Mouse (Mus musculus): ENCODE results near the gene Trak1. TPM values are rescaled to one million over a fixed set of nuclear protein-coding genes. Genes with fewer than 3 reads are reported as not detected.

Gene Trak1
- polyA plus RNA-seq, 1 experiment from 2014 or later = 26.4 TPM

DNA sequence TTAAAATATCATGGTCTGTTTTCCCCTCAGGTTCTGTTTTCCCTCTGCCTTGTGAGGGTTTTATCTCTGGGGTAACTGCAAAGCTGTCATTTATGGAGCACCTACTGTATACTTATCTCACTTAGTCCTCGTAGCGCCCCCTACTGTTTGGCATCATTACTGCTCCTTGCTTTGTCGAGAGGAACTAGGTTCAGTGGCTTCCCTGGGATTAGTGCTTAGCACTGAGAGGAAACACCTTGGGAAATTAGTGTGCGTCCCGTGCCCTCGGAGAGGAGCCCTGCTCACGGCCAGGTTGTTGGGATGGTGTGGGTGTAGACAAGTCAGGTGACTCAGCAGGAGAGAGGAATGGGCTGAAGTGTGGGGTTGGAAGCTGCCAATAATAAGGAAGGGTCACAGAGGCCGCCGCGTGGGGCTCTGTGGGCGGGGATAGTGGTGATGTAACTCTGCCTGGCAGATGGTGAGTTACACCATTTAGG is 54.9 kb downstream of the Trak1 start:
- Histone ChIP-seq H3K9me3 (ENCODE audit: control insufficient read depth, low read length) (no peaks in the 10 kb centered on the region), H3K4me2 (ENCODE audit: low read depth) (no peak overlapping the region), H3K4me1 (ENCODE audit: control insufficient read depth, insufficient read depth, low read length) (peaks cover 41% of the 10 kb centered on the region), H3K36me3 (ENCODE audit: control insufficient read depth, insufficient read depth, low read length) (no peaks in the 10 kb centered on the region), H3K27me3 (ENCODE audit: control insufficient read depth, insufficient read depth, low read length) (no peaks in the 10 kb centered on the region), H3K9ac (ENCODE audit: low read length) (no peak overlapping the region), H3K27ac (ENCODE audit: low read depth, low read length) (no peak overlapping the region), H3K4me3 (ENCODE audit: low read depth, low read length) (no peak overlapping the region)
- 18% methylated on average over 11 of the region's 11 CpGs for WGBS
- ATAC-seq (ENCODE audit: insufficient read depth, low FRiP score, low TSS enrichment) (peak; percentile 37; the same call in 1 of the 2 replicates), DNase-seq (ENCODE audit: low spot score) (peak; percentile 63)

DNA sequence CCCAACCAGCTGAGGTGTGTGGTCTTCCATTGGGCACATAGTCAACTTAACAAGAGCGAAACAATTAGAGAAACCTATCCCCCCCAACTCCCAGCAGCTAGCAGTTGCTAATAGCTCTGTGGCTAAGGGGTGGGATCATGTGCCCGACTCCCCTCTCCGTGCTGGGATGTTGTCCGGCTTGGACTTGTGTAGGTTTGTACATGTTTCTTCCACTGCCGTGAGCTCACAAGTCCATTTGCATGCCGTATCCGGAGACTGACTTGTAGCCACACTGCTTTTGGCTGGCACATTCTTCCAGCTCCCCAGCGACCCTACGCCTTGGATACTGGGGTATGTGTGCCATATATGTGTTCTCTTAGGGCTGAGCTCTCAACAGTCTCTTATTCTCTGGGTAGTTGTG is 55.4 kb downstream of the Trak1 start:
- 86% methylated on average over 9 of the region's 9 CpGs for WGBS
- no peak overlapping the region for H3K4me2 ChIP-seq (ENCODE audit: low read depth)
- no peaks in the 10 kb centered on the region for H3K27me3 ChIP-seq (ENCODE audit: control insufficient read depth, insufficient read depth, low read length)
- no peak for ATAC-seq (ENCODE audit: insufficient read depth, low FRiP score, low TSS enrichment)
- H3K9ac ChIP-seq (ENCODE audit: low read length) = peak overlapping the region; percentile 6; the same call in 1 of the 2 replicates
- no peak for DNase-seq (ENCODE audit: low spot score)
- no peaks in the 10 kb centered on the region for H3K9me3 ChIP-seq (ENCODE audit: control insufficient read depth, low read length)
- no peak overlapping the region for H3K4me3 ChIP-seq (ENCODE audit: low read depth, low read length)
- peaks cover 35% of the 10 kb centered on the region for H3K4me1 ChIP-seq (ENCODE audit: control insufficient read depth, insufficient read depth, low read length)
- no peaks in the 10 kb centered on the region for H3K36me3 ChIP-seq (ENCODE audit: control insufficient read depth, insufficient read depth, low read length)
- H3K27ac ChIP-seq (ENCODE audit: low read depth, low read length) = no peak overlapping the region

DNA sequence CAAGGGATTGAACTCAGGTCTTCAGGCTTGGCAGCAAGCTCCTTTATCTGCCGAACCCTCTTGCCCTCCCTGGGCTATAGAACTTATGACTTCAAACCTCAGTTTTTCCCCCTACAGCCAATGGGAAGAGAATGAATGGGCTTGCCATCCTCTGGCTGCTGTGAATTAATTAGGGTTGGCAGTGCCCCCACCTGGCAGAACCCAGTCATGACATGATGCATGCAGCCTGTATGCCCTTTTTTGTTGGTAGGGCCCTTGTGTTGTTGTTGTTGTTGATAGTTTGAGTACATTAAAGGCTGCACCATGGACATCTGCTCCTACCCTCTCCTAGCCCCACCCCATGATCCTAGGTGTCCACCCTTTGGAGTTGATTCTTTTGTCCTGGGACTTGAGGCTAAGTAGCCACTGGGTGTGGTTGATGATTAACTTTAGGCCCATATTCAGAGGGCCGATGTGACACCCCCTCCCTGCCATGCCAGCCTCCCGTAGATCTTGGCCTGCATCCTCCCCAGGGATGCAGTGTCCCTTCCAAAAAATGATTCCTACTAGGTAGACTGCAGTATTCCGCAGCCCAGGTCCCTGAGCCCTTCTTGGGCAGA is 57.6 kb downstream of the Trak1 start:
- no peak overlapping the region for H3K9ac ChIP-seq (ENCODE audit: low read length)
- H3K4me1 ChIP-seq (ENCODE audit: control insufficient read depth, insufficient read depth, low read length) = peaks cover 26% of the 10 kb centered on the region
- H3K27ac ChIP-seq (ENCODE audit: low read depth, low read length) = no peak overlapping the region
- H3K36me3 ChIP-seq (ENCODE audit: control insufficient read depth, insufficient read depth, low read length) = no peaks in the 10 kb centered on the region
- no peaks in the 10 kb centered on the region for H3K27me3 ChIP-seq (ENCODE audit: control insufficient read depth, insufficient read depth, low read length)
- H3K4me2 ChIP-seq (ENCODE audit: low read depth) = no peak overlapping the region
- no peak overlapping the region for H3K4me3 ChIP-seq (ENCODE audit: low read depth, low read length)
- ATAC-seq (ENCODE audit: insufficient read depth, low FRiP score, low TSS enrichment) (no peak), DNase-seq (ENCODE audit: low spot score) (no peak)
- WGBS = 50% methylated on average over 4 of the region's 4 CpGs
- no peaks in the 10 kb centered on the region for H3K9me3 ChIP-seq (ENCODE audit: control insufficient read depth, low read length)

DNA sequence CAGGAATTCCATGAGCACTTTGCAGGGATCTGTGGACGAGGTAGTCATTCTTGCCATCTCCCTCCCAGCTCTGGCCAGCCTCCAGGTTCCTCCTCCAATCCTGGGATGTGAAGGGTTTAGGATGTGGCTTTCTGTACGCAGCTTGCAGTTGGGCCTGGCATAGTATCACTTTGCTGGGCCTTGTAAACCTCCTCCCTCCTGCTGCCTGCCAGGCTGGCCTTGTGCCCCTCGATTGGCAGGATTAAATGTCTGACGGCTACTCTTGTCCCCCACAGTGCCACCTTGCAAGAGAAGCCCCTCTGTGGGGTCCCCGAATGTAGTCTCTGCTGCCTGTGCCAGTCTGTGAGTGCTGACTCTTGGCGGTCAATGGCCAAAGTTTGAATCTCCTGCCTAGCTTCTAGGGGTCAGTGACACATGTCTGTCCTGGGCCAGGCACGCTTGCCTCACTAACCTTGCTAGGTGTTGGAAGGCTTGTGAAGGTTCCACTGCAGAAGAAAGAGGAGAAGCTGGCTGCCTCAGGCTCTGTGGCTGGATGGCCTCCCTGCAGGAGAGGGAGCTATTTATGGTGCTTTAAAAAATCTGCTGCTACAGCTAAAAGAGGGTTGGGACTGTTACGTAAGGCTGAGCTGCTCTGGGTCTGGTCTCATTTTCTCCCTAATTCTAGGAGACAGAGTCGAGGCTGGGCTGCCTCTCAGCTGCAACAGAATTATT is 58.3 kb downstream of the Trak1 start:
- Histone ChIP-seq H3K4me2 (ENCODE audit: low read depth) (no peak overlapping the region), H3K27me3 (ENCODE audit: control insufficient read depth, insufficient read depth, low read length) (no peaks in the 10 kb centered on the region), H3K4me1 (ENCODE audit: control insufficient read depth, insufficient read depth, low read length) (peaks cover 31% of the 10 kb centered on the region), H3K9me3 (ENCODE audit: control insufficient read depth, low read length) (no peaks in the 10 kb centered on the region), H3K4me3 (ENCODE audit: low read depth, low read length) (no peak overlapping the region), H3K36me3 (ENCODE audit: control insufficient read depth, insufficient read depth, low read length) (no peaks in the 10 kb centered on the region), H3K9ac (ENCODE audit: low read length) (no peak overlapping the region), H3K27ac (ENCODE audit: low read depth, low read length) (no peak overlapping the region)
- no peak for ATAC-seq (ENCODE audit: insufficient read depth, low FRiP score, low TSS enrichment)
- WGBS = 61% methylated on average over 9 of the region's 9 CpGs
- DNase-seq (ENCODE audit: low spot score) = no peak

DNA sequence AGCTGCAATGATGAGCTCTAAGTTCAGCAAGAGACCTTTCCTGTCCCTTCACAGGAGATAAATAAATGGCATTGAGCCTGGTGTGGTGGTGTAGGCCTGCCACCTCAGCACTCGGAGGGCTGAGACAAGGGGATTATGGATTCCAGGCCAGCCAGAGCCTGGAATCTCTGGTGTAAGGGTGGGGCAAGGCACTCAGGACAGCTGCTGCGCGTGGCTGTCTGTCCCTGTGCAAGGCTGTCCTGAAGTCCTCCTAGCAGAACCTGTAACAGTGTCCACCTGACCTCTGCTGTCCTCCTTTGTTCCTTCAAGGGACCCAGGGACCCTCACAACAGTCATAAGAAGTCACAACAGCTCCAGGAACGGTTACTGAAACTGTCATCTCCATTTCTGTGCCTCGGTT is 59.8 kb downstream of the Trak1 start:
- DNase-seq (ENCODE audit: low spot score) = no peak
- ATAC-seq (ENCODE audit: insufficient read depth, low FRiP score, low TSS enrichment) = no peak
- no peaks in the 10 kb centered on the region for H3K9me3 ChIP-seq (ENCODE audit: control insufficient read depth, low read length)

DNA sequence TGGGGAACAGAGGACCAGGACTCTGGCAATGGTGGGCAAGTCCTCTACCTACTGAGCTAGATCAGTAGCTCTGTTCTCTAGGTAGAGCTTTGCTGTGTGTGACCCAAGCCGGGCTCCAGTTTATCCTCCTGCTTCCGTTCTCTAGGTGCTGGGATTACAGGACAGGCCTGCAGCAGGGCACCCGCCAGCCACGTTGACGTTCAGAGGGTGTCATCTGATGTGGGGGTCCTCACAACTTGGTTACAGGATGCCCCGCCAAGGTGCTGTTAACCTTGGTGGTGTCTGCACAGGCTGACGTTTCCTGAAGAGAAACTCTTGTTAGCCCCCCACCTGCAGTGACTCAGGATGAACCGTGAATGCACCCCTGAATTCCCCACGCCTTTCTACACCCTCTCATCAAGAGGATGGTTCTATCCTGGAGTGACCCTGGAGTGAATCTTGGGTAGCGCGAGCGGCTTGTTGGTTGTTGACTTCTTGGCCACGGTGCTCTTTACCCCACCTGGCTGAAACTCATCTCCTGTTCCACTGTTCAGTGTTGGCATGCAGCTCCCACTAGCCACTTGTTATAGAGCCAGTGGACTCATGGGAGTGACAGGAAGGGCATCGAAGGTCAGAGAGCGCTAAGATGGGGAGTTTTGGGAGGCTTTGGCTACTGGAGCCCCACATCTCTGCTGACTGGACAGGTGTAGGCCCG is 60.4 kb downstream of the Trak1 start:
- 87% methylated on average over 16 of the region's 16 CpGs for WGBS
- Histone ChIP-seq H3K4me2 (ENCODE audit: low read depth) (no peak overlapping the region), H3K36me3 (ENCODE audit: control insufficient read depth, insufficient read depth, low read length) (no peaks in the 10 kb centered on the region), H3K9ac (ENCODE audit: low read length) (no peak overlapping the region), H3K27ac (ENCODE audit: low read depth, low read length) (no peak overlapping the region), H3K27me3 (ENCODE audit: control insufficient read depth, insufficient read depth, low read length) (no peaks in the 10 kb centered on the region), H3K4me3 (ENCODE audit: low read depth, low read length) (no peak overlapping the region), H3K9me3 (ENCODE audit: control insufficient read depth, low read length) (no peaks in the 10 kb centered on the region), H3K4me1 (ENCODE audit: control insufficient read depth, insufficient read depth, low read length) (peaks cover 21% of the 10 kb centered on the region)
- DNase-seq (ENCODE audit: low spot score) (no peak), ATAC-seq (ENCODE audit: insufficient read depth, low FRiP score, low TSS enrichment) (no peak)

More for the DNA sequence above, 59.8 kb downstream of the Trak1 start:
- Histone ChIP-seq H3K9ac (ENCODE audit: low read length) (no peak overlapping the region), H3K27ac (ENCODE audit: low read depth, low read length) (no peak overlapping the region), H3K4me3 (ENCODE audit: low read depth, low read length) (no peak overlapping the region), H3K27me3 (ENCODE audit: control insufficient read depth, insufficient read depth, low read length) (no peaks in the 10 kb centered on the region), H3K4me2 (ENCODE audit: low read depth) (no peak overlapping the region), H3K36me3 (ENCODE audit: control insufficient read depth, insufficient read depth, low read length) (no peaks in the 10 kb centered on the region), H3K4me1 (ENCODE audit: control insufficient read depth, insufficient read depth, low read length) (peaks cover 26% of the 10 kb centered on the region)
- WGBS = 87% methylated on average over 5 of the region's 5 CpGs

DNA sequence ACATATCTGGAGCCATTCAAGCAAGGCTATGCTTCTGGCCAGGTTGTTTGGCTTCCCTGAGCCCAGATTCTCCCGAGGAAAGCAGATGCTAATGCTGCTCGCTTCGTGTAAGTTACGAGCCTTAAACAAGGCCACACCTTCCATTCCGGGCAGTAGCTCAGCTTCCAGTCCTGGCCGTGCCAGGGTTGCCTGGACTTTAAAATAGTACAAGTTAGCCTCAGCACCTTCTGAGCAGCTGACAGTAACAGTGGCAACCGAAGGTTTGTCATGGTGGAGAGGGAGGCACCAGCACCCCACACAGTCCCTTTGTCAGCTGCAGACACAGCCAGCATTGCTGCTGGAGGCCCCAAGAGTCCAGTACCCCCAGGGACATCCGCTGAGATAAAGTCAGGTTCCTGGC is 61.1 kb downstream of the Trak1 start:
- Histone ChIP-seq H3K27me3 (ENCODE audit: control insufficient read depth, insufficient read depth, low read length) (no peaks in the 10 kb centered on the region), H3K4me3 (ENCODE audit: low read depth, low read length) (no peak overlapping the region), H3K9ac (ENCODE audit: low read length) (peak overlapping the region; percentile 22; the same call in 1 of the 2 replicates), H3K4me1 (ENCODE audit: control insufficient read depth, insufficient read depth, low read length) (peaks cover 18% of the 10 kb centered on the region), H3K36me3 (ENCODE audit: control insufficient read depth, insufficient read depth, low read length) (no peaks in the 10 kb centered on the region), H3K4me2 (ENCODE audit: low read depth) (no peak overlapping the region), H3K27ac (ENCODE audit: low read depth, low read length) (no peak overlapping the region), H3K9me3 (ENCODE audit: control insufficient read depth, low read length) (no peaks in the 10 kb centered on the region)
- 53% methylated on average over 8 of the region's 8 CpGs for WGBS
- ATAC-seq (ENCODE audit: insufficient read depth, low FRiP score, low TSS enrichment) = no peak
- no peak for DNase-seq (ENCODE audit: low spot score)

DNA sequence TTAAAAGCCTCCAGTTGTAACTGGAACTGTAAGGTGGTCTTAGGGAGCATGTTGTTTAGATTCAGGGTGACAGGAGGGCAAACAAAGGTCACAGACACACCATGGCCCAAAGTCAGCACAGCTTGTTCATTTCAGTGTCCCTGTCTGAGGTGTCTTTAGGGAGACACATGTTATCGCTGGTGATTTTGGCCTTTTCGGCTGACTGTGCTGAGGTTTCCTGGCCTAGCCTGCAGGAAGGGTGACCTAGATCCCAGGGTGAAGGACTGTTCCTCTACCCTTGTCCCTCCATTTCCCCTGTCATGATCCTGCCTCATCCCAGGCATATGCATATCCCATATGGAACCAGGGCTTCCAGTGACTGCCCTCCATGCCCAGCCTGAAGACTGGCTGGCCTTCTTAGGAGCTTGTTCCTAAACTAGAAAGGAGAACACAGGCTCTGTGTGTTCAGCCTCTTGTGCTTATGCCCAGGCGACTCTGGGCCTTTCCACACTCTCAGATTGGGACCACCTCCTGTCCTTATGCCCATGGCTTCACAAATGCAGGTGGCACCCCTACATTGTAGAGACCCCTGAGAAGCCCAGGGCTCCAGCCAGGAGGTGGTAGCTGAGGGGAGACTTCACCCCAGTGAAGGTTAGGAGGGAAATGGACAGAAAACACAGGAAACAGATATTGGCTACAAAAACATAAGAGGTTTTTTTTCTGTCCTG is 62.1 kb downstream of the Trak1 start:
- ATAC-seq (ENCODE audit: insufficient read depth, low FRiP score, low TSS enrichment) = no peak
- no peak for DNase-seq (ENCODE audit: low spot score)
- Histone ChIP-seq H3K27me3 (ENCODE audit: control insufficient read depth, insufficient read depth, low read length) (no peaks in the 10 kb centered on the region), H3K9ac (ENCODE audit: low read length) (no peak overlapping the region; the same call in 1 of the 2 replicates), H3K4me1 (ENCODE audit: control insufficient read depth, insufficient read depth, low read length) (peaks cover 18% of the 10 kb centered on the region), H3K36me3 (ENCODE audit: control insufficient read depth, insufficient read depth, low read length) (no peaks in the 10 kb centered on the region), H3K4me3 (ENCODE audit: low read depth, low read length) (no peak overlapping the region), H3K9me3 (ENCODE audit: control insufficient read depth, low read length) (no peaks in the 10 kb centered on the region), H3K27ac (ENCODE audit: low read depth, low read length) (peak overlapping the region; percentile 81; the same call in 1 of the 2 replicates), H3K4me2 (ENCODE audit: low read depth) (no peak overlapping the region)
- 80% methylated on average over 3 of the region's 3 CpGs for WGBS

Measured in neural tube, embryonic 11.5 days (tissue).